Mouse (Mus musculus) limb, embryonic 10.5 days (tissue): ENCODE measurements around the gene Itga10. TPM values are rescaled to one million over a fixed set of nuclear protein-coding genes. Genes with fewer than 3 reads are reported as not detected.
A peak's percentile ranks its signal among the peaks of the same experiment; 100 is the strongest.

Experiments used
- DNase-seq: peaks from one replicate; pipeline ENCODE4 v3.0.0-alpha.2; 2017; ENCODE audit warnings: low spot score
- H3K27ac ChIP-seq: fragments of 300-500 bp; sonication (generic); 2 replicates; pipeline ENCODE4 v1.5.1; 2016; ENCODE audit warnings: mild to moderate bottlenecking
- H3K27me3 ChIP-seq: fragments of 300-500 bp; sonication (generic); 2 replicates; pipeline ENCODE4 v1.6.1; 2016; ENCODE audit warnings: low read depth, mild to moderate bottlenecking; ENCODE audit not compliant: poor library complexity, severe bottlenecking
- H3K36me3 ChIP-seq: fragments of 300-500 bp; sonication (generic); 2 replicates; pipeline ENCODE4 v1.6.1; 2016; ENCODE audit warnings: mild to moderate bottlenecking, moderate library complexity
- H3K4me1 ChIP-seq: fragments of 300-500 bp; sonication (generic); 2 replicates; pipeline ENCODE4 v1.6.1; 2016
- H3K4me3 ChIP-seq: fragments of 300-500 bp; sonication (generic); 2 replicates; pipeline ENCODE4 v1.5.1; 2016; ENCODE audit warnings: mild to moderate bottlenecking, moderate library complexity
- H3K9me3 ChIP-seq: fragments of 300-500 bp; sonication (generic); replicated peaks from 2 replicates; pipeline ENCODE4 v1.6.1; 2016; ENCODE audit warnings: mild to moderate bottlenecking
- WGBS: fragments of 180-500 bp; shearing (Covaris S2); methylation state at CpG from one replicate; pipeline ENCODE4 v1.1.7; 2016; 5-methylcytosine and 5-hydroxymethylcytosine counted together
- polyA plus RNA-seq: library from polyadenylated mRNA; unstranded; fragments of >200 nt; fragmentation: Nextera tagmentation; extraction: Ambion mirVana; gene quantifications from 2 replicates; pipeline ENCODE4 v1.2.1, GENCODE M21; 2016

Gene Itga10
- polyA plus RNA-seq = 0.58 and 0.80 TPM in 2 replicates

GRCm38 (mm10) chr3:96645018-96645649, at the start of gene Itga10:
TSS of gene Itga10 (plus strand) at chr3:96645584.
- Histone ChIP-seq H3K9me3 (no peaks in the 10 kb centered on the region), H3K4me1 (peaks cover 3% of the 10 kb centered on the region), H3K27me3 (no peaks in the 10 kb centered on the region), H3K36me3 (peaks cover 40% of the 10 kb centered on the region), H3K27ac (no peak within 1 kb of the TSS), H3K4me3 (no peak within 1 kb of the TSS)
- DNase-seq = peak; percentile 40
- 70% methylated on average over 7 of the region's 7 CpGs for WGBS

DNA sequence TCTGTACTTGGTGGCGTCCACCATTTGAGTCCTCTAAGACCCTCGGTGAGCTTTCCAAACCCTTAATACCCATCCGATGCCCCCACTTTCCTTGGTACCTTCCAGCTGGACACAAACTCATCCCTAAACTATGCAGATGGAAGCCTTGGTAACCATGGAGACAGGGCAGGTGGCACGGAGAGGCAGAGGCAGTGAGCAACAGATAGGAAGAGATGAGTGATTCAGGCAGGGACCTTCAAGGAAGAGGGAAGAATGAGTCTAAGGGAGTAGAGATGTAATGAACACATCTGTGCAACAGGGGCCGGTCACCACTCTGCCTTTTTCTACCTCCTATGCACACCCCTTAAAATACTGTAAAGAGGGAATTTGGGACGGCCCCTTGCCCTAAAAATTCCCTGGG, 49.7 kb upstream of the Itga10 start:
- no peak overlapping the region for H3K27ac ChIP-seq
- DNase-seq = no peak
- WGBS = 27% methylated on average over 6 of the region's 6 CpGs
- H3K4me3 ChIP-seq = peak overlapping the region; percentile 67
- peaks cover 51% of the 10 kb centered on the region for H3K27me3 ChIP-seq
- no peaks in the 10 kb centered on the region for H3K9me3 ChIP-seq
- H3K36me3 ChIP-seq = no peaks in the 10 kb centered on the region
- peaks cover 51% of the 10 kb centered on the region for H3K4me1 ChIP-seq

- Histone ChIP-seq H3K27ac (peak within 1 kb of the TSS; percentile 83), H3K9me3 (no peaks in the 10 kb centered on the region), H3K4me3 (peak within 1 kb of the TSS; percentile 67), H3K27me3 (peaks cover 51% of the 10 kb centered on the region), H3K4me1 (peaks cover 57% of the 10 kb centered on the region), H3K36me3 (no peaks in the 10 kb centered on the region)
- peak; percentile 44 for DNase-seq
- WGBS = 1% methylated on average over 23 of the region's 23 CpGs
Measured at GRCm38 (mm10) chr3:96596228-96596707, 49.1 kb upstream of the Itga10 start, which contains the start of gene Ankrd34a. TSS of gene Ankrd34a (plus strand) at chr3:96596636.

GRCm38 (mm10) chr3:96596855-96597254, 48.5 kb upstream of the Itga10 start:
- Histone ChIP-seq H3K27ac (peak overlapping the region; percentile 83), H3K9me3 (no peaks in the 10 kb centered on the region), H3K4me3 (peak overlapping the region; percentile 67), H3K4me1 (peaks cover 63% of the 10 kb centered on the region), H3K27me3 (peaks cover 51% of the 10 kb centered on the region), H3K36me3 (no peaks in the 10 kb centered on the region)
- DNase-seq = no peak
- 3% methylated on average over 10 of the region's 12 CpGs for WGBS

- H3K4me3 ChIP-seq = peak overlapping the region; percentile 67
- H3K4me1 ChIP-seq = peaks cover 69% of the 10 kb centered on the region
- H3K9me3 ChIP-seq = no peaks in the 10 kb centered on the region
- peaks cover 46% of the 10 kb centered on the region for H3K27me3 ChIP-seq
- H3K27ac ChIP-seq = peak overlapping the region; percentile 83
- WGBS = under 1% methylated on average over 40 of the region's 40 CpGs
- no peaks in the 10 kb centered on the region for H3K36me3 ChIP-seq
- peak; percentile 66 for DNase-seq
Measured at GRCm38 (mm10) chr3:96597435-96597891, 47.9 kb upstream of the Itga10 start.

DNA sequence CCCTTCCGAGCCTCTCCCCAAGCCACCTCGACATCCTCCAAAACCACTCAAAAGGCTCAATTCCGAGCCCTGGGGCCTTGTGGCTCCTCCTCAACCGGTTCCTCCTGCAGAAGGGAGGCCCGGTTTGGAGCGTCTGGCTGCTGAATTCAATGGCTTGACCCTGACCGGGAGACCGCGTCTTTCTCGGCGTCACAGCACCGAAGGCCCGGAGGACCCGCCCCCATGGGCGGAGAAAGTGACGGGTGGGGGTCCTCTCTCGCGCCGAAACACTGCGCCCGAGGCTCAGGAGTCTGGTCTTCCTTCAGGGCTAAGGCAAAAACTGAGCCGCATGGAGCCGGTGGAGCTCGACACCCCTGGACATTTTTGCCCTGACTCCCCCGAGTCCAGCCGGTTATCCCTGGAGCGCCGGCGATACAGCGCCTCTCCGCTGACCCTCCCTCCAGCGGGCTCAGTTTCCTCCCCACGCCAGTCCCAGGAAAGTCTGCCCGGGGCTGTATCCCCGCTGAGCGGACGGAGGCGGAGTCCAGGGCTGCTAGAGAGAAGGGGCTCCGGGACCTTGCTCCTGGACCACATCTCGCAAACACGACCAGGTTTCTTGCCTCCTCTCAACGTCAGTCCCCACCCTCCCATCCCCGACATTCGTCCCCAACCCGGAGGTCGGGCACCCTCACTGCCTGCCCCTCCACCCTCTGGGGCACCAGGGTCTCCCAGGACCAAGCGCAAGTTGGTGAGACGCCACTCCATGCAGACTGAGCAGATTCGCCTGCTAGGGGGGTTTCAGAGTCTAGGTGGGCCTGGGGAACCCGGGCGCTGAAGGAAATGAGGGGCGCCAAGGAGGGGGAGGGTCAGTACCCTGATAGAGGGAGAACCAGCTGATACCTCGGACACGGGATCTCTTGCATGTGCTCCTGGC, 47.0 kb upstream of the Itga10 start:
- Histone ChIP-seq H3K4me3 (peak overlapping the region; percentile 67), H3K4me1 (peaks cover 75% of the 10 kb centered on the region), H3K27me3 (peaks cover 42% of the 10 kb centered on the region), H3K9me3 (no peaks in the 10 kb centered on the region), H3K27ac (peak overlapping the region; percentile 83), H3K36me3 (0 out of 2 replicates have a peak, but pooled peaks cover under 1% of the 10 kb centered on the region)
- WGBS = under 1% methylated on average over 54 of the region's 54 CpGs
- DNase-seq = peak; percentile 80

DNA sequence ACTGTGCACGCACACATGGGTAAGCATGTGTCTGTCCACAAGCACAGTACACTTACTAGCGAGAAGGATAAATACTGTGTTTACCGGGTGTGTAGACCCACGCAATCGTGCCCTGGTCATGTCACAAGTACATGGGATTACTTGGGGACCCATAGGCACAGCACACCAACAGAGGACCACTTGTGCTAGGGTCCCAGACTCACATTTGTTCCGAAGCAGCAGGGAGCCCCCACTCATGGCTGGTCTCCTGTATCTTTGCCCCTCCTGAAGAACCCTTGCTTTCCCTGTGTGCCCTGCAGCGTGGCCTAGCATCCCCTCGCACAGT, 46.4 kb upstream of the Itga10 start:
- peak; percentile 36 for DNase-seq
- H3K27me3 ChIP-seq = peaks cover 42% of the 10 kb centered on the region
- no peaks in the 10 kb centered on the region for H3K9me3 ChIP-seq
- H3K4me3 ChIP-seq = peak overlapping the region; percentile 67
- peaks cover 6% of the 10 kb centered on the region; the same call in 1 of the 2 replicates for H3K36me3 ChIP-seq
- WGBS = 42% methylated on average over 8 of the region's 8 CpGs
- H3K4me1 ChIP-seq = peaks cover 76% of the 10 kb centered on the region
- peak overlapping the region; percentile 83; the same call in 1 of the 2 replicates for H3K27ac ChIP-seq

GRCm38 (mm10) chr3:96599411-96599810, 46.0 kb upstream of the Itga10 start:
- Histone ChIP-seq H3K27ac (peak overlapping the region; percentile 83; the same call in 1 of the 2 replicates), H3K4me1 (peaks cover 73% of the 10 kb centered on the region), H3K9me3 (no peaks in the 10 kb centered on the region), H3K27me3 (peaks cover 42% of the 10 kb centered on the region), H3K36me3 (peaks cover 10% of the 10 kb centered on the region; the same call in 1 of the 2 replicates), H3K4me3 (peak overlapping the region; percentile 67; the same call in 1 of the 2 replicates)
- WGBS = 71% methylated on average over 3 of the region's 3 CpGs
- DNase-seq = no peak

GRCm38 (mm10) chr3:96600639-96601250, 44.6 kb upstream of the Itga10 start, which contains the start of gene Lix1l:
TSS of gene Lix1l (plus strand) at chr3:96601149.
- H3K27ac ChIP-seq = peak within 1 kb of the TSS; percentile 97
- H3K27me3 ChIP-seq = peaks cover 31% of the 10 kb centered on the region
- H3K4me3 ChIP-seq = peak within 1 kb of the TSS; percentile 92
- no peaks in the 10 kb centered on the region for H3K9me3 ChIP-seq
- peak; percentile 93 for DNase-seq
- WGBS = under 1% methylated on average over 27 of the region's 27 CpGs
- peaks cover 70% of the 10 kb centered on the region for H3K4me1 ChIP-seq
- peaks cover 21% of the 10 kb centered on the region for H3K36me3 ChIP-seq

DNA sequence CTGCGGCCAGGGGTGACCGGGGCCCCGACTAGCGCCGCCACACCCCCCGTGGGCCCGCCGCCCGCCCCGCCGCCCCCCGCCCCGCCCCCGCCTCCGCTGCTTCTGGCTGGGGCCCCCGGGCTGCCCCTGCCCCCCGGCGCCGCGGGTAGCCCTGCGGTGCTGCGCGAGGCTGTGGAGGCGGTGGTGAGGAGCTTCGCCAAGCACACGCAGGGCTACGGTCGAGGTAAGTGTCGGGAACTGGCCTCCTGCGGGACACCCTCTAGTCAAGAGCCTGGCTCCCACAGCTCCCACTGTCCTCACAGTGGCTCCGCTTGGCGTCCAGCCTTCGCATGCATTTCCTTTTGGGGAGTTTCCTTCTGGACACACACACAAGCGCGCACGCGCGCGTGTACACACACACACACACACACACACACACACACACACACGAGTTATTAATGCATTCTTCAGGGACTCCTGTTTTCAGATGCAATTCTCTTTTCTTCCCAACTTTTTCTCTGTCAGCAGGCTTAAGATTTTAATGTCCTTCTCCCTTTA, 44.1 kb upstream of the Itga10 start:
- H3K9me3 ChIP-seq = no peaks in the 10 kb centered on the region
- H3K36me3 ChIP-seq = peaks cover 25% of the 10 kb centered on the region
- H3K27ac ChIP-seq = peak overlapping the region; percentile 97
- peaks cover 25% of the 10 kb centered on the region for H3K27me3 ChIP-seq
- H3K4me3 ChIP-seq = peak overlapping the region; percentile 92
- 1% methylated on average over 30 of the region's 40 CpGs for WGBS
- H3K4me1 ChIP-seq = peaks cover 65% of the 10 kb centered on the region
- DNase-seq = no peak

- Histone ChIP-seq H3K4me3 (peak overlapping the region; percentile 92), H3K4me1 (peaks cover 57% of the 10 kb centered on the region), H3K36me3 (peaks cover 25% of the 10 kb centered on the region), H3K27me3 (peaks cover 17% of the 10 kb centered on the region), H3K27ac (peak overlapping the region; percentile 97), H3K9me3 (no peaks in the 10 kb centered on the region)
- DNase-seq = no peak
- WGBS = 52% methylated on average over 10 of the region's 10 CpGs
Measured at GRCm38 (mm10) chr3:96601941-96602703, 43.3 kb upstream of the Itga10 start.
